Mouse (Mus musculus): ENCODE results near the gene Ppt2.

DNA sequence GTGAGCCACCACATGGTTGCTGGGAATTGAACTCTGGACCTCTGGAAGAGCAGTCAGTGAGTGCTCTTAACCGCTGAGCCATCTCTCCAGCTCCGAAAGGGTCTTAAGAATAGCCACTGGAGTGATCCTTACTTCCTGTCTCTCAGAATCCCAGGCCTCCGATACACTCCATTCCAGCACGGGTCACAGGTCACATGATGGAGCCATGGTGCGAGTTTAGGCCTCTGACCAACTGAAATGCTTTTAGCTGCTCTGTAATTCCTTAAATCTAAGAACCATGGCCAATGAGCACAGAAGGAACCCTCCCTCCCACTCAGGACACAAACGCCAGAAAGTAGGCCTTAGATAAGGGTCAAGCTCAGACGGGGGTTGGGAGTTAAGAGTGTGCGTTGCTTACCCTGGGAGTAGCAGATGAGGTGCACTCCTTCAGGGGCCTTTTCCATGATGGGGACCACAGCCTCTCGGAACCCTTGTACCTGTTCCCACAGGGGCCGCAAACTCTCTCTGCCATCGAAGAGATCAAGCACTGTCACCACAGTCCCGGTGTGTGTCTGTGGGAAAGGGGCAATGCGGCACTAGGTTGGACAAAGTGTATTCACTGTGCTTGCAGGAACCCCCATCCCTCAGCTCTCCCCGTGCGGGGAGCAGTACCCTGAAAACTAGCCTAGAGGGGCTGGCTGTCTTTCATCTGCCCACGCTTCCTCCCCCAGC is 2.1 kb downstream of the Ppt2 start:
- no peak for TF ChIP-seq CTCF (IDR thresholded peaks at IDR 0.05; ENCODE audit: low read depth, low read length)
- no peak for TF ChIP-seq GATA1 (IDR thresholded peaks at IDR 0.05; ENCODE audit: borderline replicate concordance, low read length)
- TF ChIP-seq TAL1 (conservative IDR thresholded peaks at IDR 0.05; ENCODE audit: low read depth, low read length): no peak
- TF ChIP-seq GATA2 (IDR thresholded peaks at IDR 0.05; ENCODE audit: borderline replicate concordance, low read depth, low read length): no peak
